In genomic region chr13:64370173-64370940, GRCm38 (mm10) we compare ENCODE assay signal across 8 mouse cellular contexts. TPM values are rescaled to one million over a fixed set of nuclear protein-coding genes. Genes with fewer than 3 reads are reported as not detected.
DNase-seq lines count a peak whose midpoint lies in the region; ATAC-seq and TF ChIP-seq lines count a peak whose summit lies in the region.

Ctsl (minus strand) TSS chr13:64370890.

- peak within 1 kb of the TSS; percentile 65 for H3K27ac ChIP-seq in bone marrow, adult 2 months (ENCODE audit: control insufficient read depth, insufficient read depth, low read depth, low read length, poor library complexity)
- peak within 1 kb of the TSS; percentile 44 for H3K27ac ChIP-seq in embryonic facial prominence, embryonic 15.5 days (replicated peaks)
- H3K27ac ChIP-seq in limb, embryonic 14.5 days (replicated peaks; ENCODE audit: low read depth, low read length), result peak within 1 kb of the TSS; percentile 55; the same call in 1 of the 2 replicates
- H3K27ac ChIP-seq in midbrain, postnatal 0 days (ENCODE audit: low read depth, low read length), result peak within 1 kb of the TSS; percentile 74

- no peak for TF ChIP-seq CTCF in bone marrow, adult 2 months (IDR thresholded peaks at IDR 0.05; ENCODE audit: control insufficient read depth, insufficient read depth, low read length)
- no peak for TF ChIP-seq CTCF in midbrain, postnatal 0 days (IDR thresholded peaks at IDR 0.05)

- ATAC-seq in embryonic facial prominence, embryonic 15.5 days (ENCODE audit: insufficient number of reproducible peaks, low FRiP score, low TSS enrichment, low read depth), result peak; percentile 98
- peak; percentile 99 for ATAC-seq in limb, embryonic 14.5 days (ENCODE audit: low FRiP score, low read depth)
- ATAC-seq in midbrain, postnatal 0 days (ENCODE audit: low FRiP score), result peak; percentile 98

- peak; percentile 81; the same call in 1 of the 2 replicates for TF ChIP-seq POLR2A in bone marrow, adult 2 months (IDR thresholded peaks at IDR 0.05; ENCODE audit: borderline replicate concordance, control insufficient read depth, low read depth, low read length)
- TF ChIP-seq POLR2A in limb, embryonic 14.5 days (IDR thresholded peaks at IDR 0.05; ENCODE audit: borderline replicate concordance, extremely low read depth, insufficient read depth, insufficient read length), result peak; percentile 92; the same call in 1 of the 2 replicates

- H3K4me2 ChIP-seq in embryonic facial prominence, embryonic 15.5 days (replicated peaks), result peak within 1 kb of the TSS; percentile 85
- H3K4me2 ChIP-seq in limb, embryonic 14.5 days (replicated peaks; ENCODE audit: low read depth, low read length, severe bottlenecking), result peak within 1 kb of the TSS; percentile 62
- H3K4me2 ChIP-seq in midbrain, postnatal 0 days (ENCODE audit: low read depth, low read length, poor library complexity, severe bottlenecking), result peak within 1 kb of the TSS; percentile 76

- WGBS in bone marrow, adult 2 months, result under 1% methylated on average over 43 of the region's 43 CpGs
- WGBS in embryonic facial prominence, embryonic 15.5 days, result under 1% methylated on average over 43 of the region's 43 CpGs
- WGBS in limb, embryonic 14.5 days, result under 1% methylated on average over 43 of the region's 43 CpGs
- 0% methylated on average over 43 of the region's 43 CpGs for WGBS in midbrain, postnatal 0 days

- H3K27me3 ChIP-seq in embryonic facial prominence, embryonic 15.5 days, result no peaks in the 10 kb centered on the region
- no peaks in the 10 kb centered on the region for H3K27me3 ChIP-seq in limb, embryonic 14.5 days (ENCODE audit: control insufficient read depth, insufficient read depth, low read length)
- no peaks in the 10 kb centered on the region for H3K27me3 ChIP-seq in midbrain, postnatal 0 days (ENCODE audit: insufficient read depth, low read length)

- H3K9me3 ChIP-seq in embryonic facial prominence, embryonic 15.5 days (replicated peaks), result no peaks in the 10 kb centered on the region
- no peaks in the 10 kb centered on the region for H3K9me3 ChIP-seq in limb, embryonic 14.5 days (ENCODE audit: control insufficient read depth, low read length)
- H3K9me3 ChIP-seq in midbrain, postnatal 0 days (ENCODE audit: low read length), result no peaks in the 10 kb centered on the region

- H3K4me3 ChIP-seq in bone marrow, adult 2 months (replicated peaks; ENCODE audit: control insufficient read depth, low read depth, low read length), result peak within 1 kb of the TSS; percentile 86
- H3K4me3 ChIP-seq in embryonic facial prominence, embryonic 15.5 days (replicated peaks), result peak within 1 kb of the TSS; percentile 76
- H3K4me3 ChIP-seq in limb, embryonic 14.5 days (replicated peaks; ENCODE audit: low read length), result peak within 1 kb of the TSS; percentile 82
- H3K4me3 ChIP-seq in midbrain, postnatal 0 days (ENCODE audit: low read depth, low read length), result peak within 1 kb of the TSS; percentile 65

- H3K9ac ChIP-seq in embryonic facial prominence, embryonic 15.5 days, result peak within 1 kb of the TSS; percentile 55
- peak within 1 kb of the TSS; percentile 72 for H3K9ac ChIP-seq in limb, embryonic 14.5 days (ENCODE audit: low read depth, low read length, severe bottlenecking)
- H3K9ac ChIP-seq in midbrain, postnatal 0 days (replicated peaks; ENCODE audit: low read length, poor library complexity, severe bottlenecking), result peak within 1 kb of the TSS; percentile 66

- H3K4me1 ChIP-seq in bone marrow, adult 2 months (ENCODE audit: control insufficient read depth, insufficient read depth, low read length), result no peaks in the 10 kb centered on the region
- peaks cover 11% of the 10 kb centered on the region; the same call in 1 of the 2 replicates for H3K4me1 ChIP-seq in embryonic facial prominence, embryonic 15.5 days
- peaks cover 9% of the 10 kb centered on the region for H3K4me1 ChIP-seq in limb, embryonic 14.5 days (ENCODE audit: control insufficient read depth, insufficient read depth, low read length)
- 0 out of 2 replicates have a peak, but pooled peaks cover 2% of the 10 kb centered on the region for H3K4me1 ChIP-seq in midbrain, postnatal 0 days (ENCODE audit: insufficient read depth, low read length)

- H3K36me3 ChIP-seq in embryonic facial prominence, embryonic 15.5 days, result peaks cover 26% of the 10 kb centered on the region
- H3K36me3 ChIP-seq in limb, embryonic 14.5 days (ENCODE audit: control insufficient read depth, insufficient read depth, low read length), result peaks cover 28% of the 10 kb centered on the region
- H3K36me3 ChIP-seq in midbrain, postnatal 0 days (ENCODE audit: insufficient read depth, low read length), result peaks cover 11% of the 10 kb centered on the region; the same call in 1 of the 2 replicates

- peak; percentile 79 for DNase-seq in 416B (ENCODE audit: low read depth)
- peak; percentile 95 for DNase-seq in heart, adult 8-10 months (ENCODE audit: low spot score)
- peak; percentile 97 for DNase-seq in kidney, adult 9 months
- peak; percentile 90 for DNase-seq in limb, embryonic 14.5 days (ENCODE audit: low spot score)
- DNase-seq in midbrain, postnatal 0 days (ENCODE audit: low spot score), result peak; percentile 88
- peak; percentile 74 to 81 for DNase-seq in spleen, postnatal 14 days (ENCODE audit: low spot score in 2 of 2)

RNA-seq across cellular contexts. Expression of gene Ctsl, which starts in this region (rescaled TPM):
- polyA plus RNA-seq in bone marrow, adult 2 months (2011; ENCODE audit: insufficient read depth, insufficient read length, low replicate concordance, missing spikeins), result 30.2 and 98.7 TPM in 2 replicates
- polyA plus RNA-seq in embryonic facial prominence, embryonic 15.5 days (2015; fragmentation: Nextera tagmentation; extraction: Ambion mirVana), result 193 and 195 TPM in 2 replicates
- total RNA-seq in heart, adult 8-10 months (2022), result 100 to 1,000 TPM; 187 to 292 (median 203) TPM
- 113 and 161 TPM in 2 replicates for polyA plus RNA-seq in limb, embryonic 14.5 days (2012; rRNA removed)
- polyA plus RNA-seq in limb, embryonic 14.5 days (2014; fragmentation: Nextera tagmentation; extraction: Ambion mirVana), result 228 and 249 TPM in 2 replicates
- total RNA-seq in midbrain, postnatal 0 days (2014; rRNA removed), result 185 and 214 TPM in 2 replicates
- polyA plus RNA-seq in midbrain, postnatal 0 days (2015; fragmentation: Nextera tagmentation; extraction: Ambion mirVana), result 174 and 196 TPM in 2 replicates

Comparison
In these comparisons a context has a peak if more than half of its experiments do, and no peak if none do; other contexts are left out.
1. Peak in every context shown above with its lines: DNase-seq, ATAC-seq, H3K4me3 ChIP-seq and H3K27ac ChIP-seq.